Mouse (Mus musculus) ES-Bruce4 (cell line): ENCODE data around the gene Dync2h1. TPM values are rescaled to one million over a fixed set of nuclear protein-coding genes. Genes with fewer than 3 reads are reported as not detected.
A peak's percentile ranks its signal among the peaks of the same experiment; 100 is the strongest.
"Not testable (repeated sequence)": the region's sequence is repeated elsewhere in the genome, so short reads cannot be mapped to it uniquely, and the experiment has no call there.

Source experiments
- H3K27ac ChIP-seq: 2 replicates; pipeline ENCODE4 v1.5.1; 2012; ENCODE audit warnings: low read length, inconsistent platforms; ENCODE audit not compliant: insufficient read depth
- H3K27me3 ChIP-seq: 2 replicates; pipeline ENCODE4 v1.6.1; 2012; ENCODE audit warnings: mild to moderate bottlenecking, low read length, inconsistent platforms; ENCODE audit not compliant: control insufficient read depth, poor library complexity, insufficient read depth, severe bottlenecking
- H3K36me3 ChIP-seq: 2 replicates; pipeline ENCODE4 v1.6.1; 2012; ENCODE audit warnings: inconsistent platforms, mild to moderate bottlenecking, low read length, moderate library complexity; ENCODE audit not compliant: control insufficient read depth, poor library complexity, insufficient read depth, severe bottlenecking
- H3K4me1 ChIP-seq: one replicate; pipeline ENCODE4 v1.8.1; 2011; ENCODE audit warnings: low read length; ENCODE audit not compliant: control insufficient read depth, insufficient read depth
- H3K4me3 ChIP-seq: 2 replicates; pipeline ENCODE4 v1.5.1; 2011; ENCODE audit warnings: low read depth, mild to moderate bottlenecking, low read length
- H3K9ac ChIP-seq: 2 replicates; pipeline ENCODE4 v1.6.1; 2012; ENCODE audit warnings: low read depth, mild to moderate bottlenecking, inconsistent platforms; ENCODE audit not compliant: poor library complexity, severe bottlenecking
- H3K9me3 ChIP-seq: replicated peaks from 2 replicates; pipeline ENCODE4 v1.6.1; 2012; ENCODE audit warnings: mild to moderate bottlenecking, low read length, inconsistent platforms; ENCODE audit not compliant: control insufficient read depth, poor library complexity, insufficient read depth, severe bottlenecking
- CTCF ChIP-seq: IDR thresholded peaks from one replicate; pipeline ENCODE4 v1.8.1; 2011; ENCODE audit warnings: low read depth, low read length
- EP300 ChIP-seq: IDR thresholded peaks from 2 replicates; pipeline ENCODE4 v1.6.1; 2011; ENCODE audit warnings: low read depth, low read length; ENCODE audit not compliant: insufficient read depth
- POLR2A ChIP-seq: IDR thresholded peaks from one replicate; pipeline ENCODE4 v1.8.1; 2011; ENCODE audit warnings: low read length; ENCODE audit not compliant: insufficient read depth
- polyA plus RNA-seq: library from polyadenylated mRNA; stranded (reverse); fragments of >200 nt; gene quantifications from 2 replicates; pipeline ENCODE4 v1.2.4, GENCODE M21; 2011; ENCODE audit warnings: low read depth; ENCODE audit not compliant: missing spikeins, insufficient read depth, insufficient read length

Dync2h1 gene
- 7.9 and 8.6 TPM in 2 replicates for polyA plus RNA-seq

- TF ChIP-seq EP300 (no peak), POLR2A (peak; percentile 45)
- H3K27ac ChIP-seq = peak within 1 kb of the TSS; percentile 89
- no peaks in the 10 kb centered on the region for H3K27me3 ChIP-seq
- peak within 1 kb of the TSS; percentile 90 for H3K9ac ChIP-seq
- H3K36me3 ChIP-seq = peaks cover 3% of the 10 kb centered on the region; the same call in 1 of the 2 replicates
- no peaks in the 10 kb centered on the region for H3K4me1 ChIP-seq
- peak within 1 kb of the TSS; percentile 77 for H3K4me3 ChIP-seq
- no peaks in the 10 kb centered on the region for H3K9me3 ChIP-seq
These were observed at the start of gene Dync2h1, which contains the start of gene Dcun1d5 for GRCm38 (mm10) chr9:7184172-7184896. Gene Dync2h1 (minus strand): TSS chr9:7184446. Gene Dcun1d5 (plus strand): TSS chr9:7184520.

- no peak overlapping the region for H3K4me3 ChIP-seq
- no peak overlapping the region for H3K27ac ChIP-seq
- H3K36me3 ChIP-seq = no peaks in the 10 kb centered on the region
- no peaks in the 10 kb centered on the region for H3K4me1 ChIP-seq
- H3K27me3 ChIP-seq = no peaks in the 10 kb centered on the region
- no peak overlapping the region for H3K9ac ChIP-seq
- no peaks in the 10 kb centered on the region for H3K9me3 ChIP-seq
- TF ChIP-seq POLR2A (no peak), EP300 (no peak)
These were observed 37.2 kb upstream of the Dync2h1 start for GRCm38 (mm10) chr9:7221460-7221859.

GRCm38 (mm10) chr9:7221024-7221423 is 36.8 kb upstream of the Dync2h1 start:
- Histone ChIP-seq H3K27me3 (no peaks in the 10 kb centered on the region), H3K9me3 (no peaks in the 10 kb centered on the region), H3K9ac (no peak overlapping the region), H3K27ac (no peak overlapping the region), H3K4me3 (no peak overlapping the region), H3K36me3 (no peaks in the 10 kb centered on the region), H3K4me1 (no peaks in the 10 kb centered on the region)
- TF ChIP-seq EP300 (no peak), POLR2A (no peak), CTCF (peak; percentile 19)

GRCm38 (mm10) chr9:7216240-7216639 is 32.0 kb upstream of the Dync2h1 start:
- Histone ChIP-seq H3K27ac (no peak overlapping the region), H3K9me3 (no peaks in the 10 kb centered on the region), H3K4me3 (no peak overlapping the region), H3K9ac (no peak overlapping the region), H3K4me1 (no peaks in the 10 kb centered on the region), H3K27me3 (no peaks in the 10 kb centered on the region), H3K36me3 (no peaks in the 10 kb centered on the region)
- TF ChIP-seq CTCF (peak; percentile 6), EP300 (no peak)

GRCm38 (mm10) chr9:7190694-7191093 is 6.4 kb upstream of the Dync2h1 start:
- not testable (repeated sequence) for H3K27ac ChIP-seq, H3K27me3 ChIP-seq, H3K36me3 ChIP-seq, H3K9me3 ChIP-seq, H3K4me3 ChIP-seq, H3K4me1 ChIP-seq, H3K9ac ChIP-seq

GRCm38 (mm10) chr9:7184897-7185291 is 648 bp upstream of the Dync2h1 start:
- H3K9ac ChIP-seq = peak overlapping the region; percentile 90

More at GRCm38 (mm10) chr9:7184897-7185291, 648 bp upstream of the Dync2h1 start:
- no peaks in the 10 kb centered on the region for H3K27me3 ChIP-seq
- TF ChIP-seq EP300 (no peak), CTCF (no peak), POLR2A (no peak)
- peaks cover 4% of the 10 kb centered on the region for H3K36me3 ChIP-seq
- H3K4me3 ChIP-seq = peak overlapping the region; percentile 77
- H3K27ac ChIP-seq = no peak overlapping the region
- H3K4me1 ChIP-seq = no peaks in the 10 kb centered on the region
- no peaks in the 10 kb centered on the region for H3K9me3 ChIP-seq
